Mouse (Mus musculus): ENCODE results near the gene Add3. TPM values are rescaled to one million over a fixed set of nuclear protein-coding genes. Genes with fewer than 3 reads are reported as not detected.

Add3 gene
- polyA plus RNA-seq, 2 experiments = 53.0 to 89.5 TPM

DNA sequence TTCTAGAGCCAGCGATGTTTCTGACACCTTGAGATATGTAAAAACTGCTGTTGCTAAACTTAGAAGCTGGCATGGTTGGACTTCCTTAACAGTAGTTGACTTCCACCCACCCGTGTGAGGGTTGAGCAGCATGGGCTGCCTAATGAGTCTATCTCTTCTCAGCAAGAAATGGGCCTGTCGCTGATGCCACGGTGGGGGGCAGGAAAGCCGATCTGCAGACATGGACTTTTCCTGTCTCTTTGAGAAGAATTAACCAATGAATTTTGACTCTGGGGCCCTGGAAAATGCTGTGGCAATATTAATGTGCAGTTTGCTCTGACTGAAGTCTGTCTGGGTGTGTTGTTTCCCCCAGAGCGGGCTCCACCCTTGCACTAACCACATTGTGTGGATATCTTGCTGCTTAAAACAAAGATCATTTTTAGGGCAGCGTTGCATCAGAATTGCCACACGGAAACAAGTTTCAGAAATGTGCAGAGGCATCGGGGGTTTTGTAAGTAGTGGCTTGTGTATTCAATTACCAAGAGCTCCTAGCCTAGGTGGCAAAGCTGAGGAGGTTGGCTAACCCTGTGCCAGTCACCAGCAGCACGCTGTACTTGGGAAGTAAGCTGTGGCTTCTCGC is 53.8 kb downstream of the Add3 start:
- no peak overlapping the region for H3K4me2 ChIP-seq (replicated peaks; ENCODE audit: low read depth, low read length, severe bottlenecking)
- no peaks in the 10 kb centered on the region for H3K27me3 ChIP-seq (ENCODE audit: control insufficient read depth, insufficient read depth, low read length)
- H3K4me1 ChIP-seq (ENCODE audit: control insufficient read depth, insufficient read depth, low read length) = peaks cover 20% of the 10 kb centered on the region
- no peaks in the 10 kb centered on the region for H3K36me3 ChIP-seq (ENCODE audit: control insufficient read depth, insufficient read depth, low read length)
- TF ChIP-seq POLR2A (IDR thresholded peaks at IDR 0.05; ENCODE audit: borderline replicate concordance, extremely low read depth, insufficient read depth, insufficient read length) = no peak
- no peak overlapping the region for H3K27ac ChIP-seq (replicated peaks; ENCODE audit: low read depth, low read length)
- DNase-seq (ENCODE audit: low spot score) (no peak), ATAC-seq (ENCODE audit: low FRiP score, low read depth) (no peak)
- WGBS = 69% methylated on average over 11 of the region's 11 CpGs
- no peak overlapping the region for H3K4me3 ChIP-seq (replicated peaks; ENCODE audit: low read length)
- H3K9me3 ChIP-seq (ENCODE audit: control insufficient read depth, low read length) = no peaks in the 10 kb centered on the region
- H3K9ac ChIP-seq (ENCODE audit: low read depth, low read length, severe bottlenecking) = no peak overlapping the region

- peaks cover 20% of the 10 kb centered on the region for H3K4me1 ChIP-seq (ENCODE audit: control insufficient read depth, insufficient read depth, low read length)
- no peak overlapping the region for H3K9ac ChIP-seq (ENCODE audit: low read depth, low read length, severe bottlenecking)
- no peaks in the 10 kb centered on the region for H3K36me3 ChIP-seq (ENCODE audit: control insufficient read depth, insufficient read depth, low read length)
- 75% methylated on average over 9 of the region's 9 CpGs for WGBS
- ATAC-seq (ENCODE audit: low FRiP score, low read depth) = no peak
- H3K27ac ChIP-seq (replicated peaks; ENCODE audit: low read depth, low read length) = no peak overlapping the region
- H3K4me2 ChIP-seq (replicated peaks; ENCODE audit: low read depth, low read length, severe bottlenecking) = no peak overlapping the region
- TF ChIP-seq POLR2A (IDR thresholded peaks at IDR 0.05; ENCODE audit: borderline replicate concordance, extremely low read depth, insufficient read depth, insufficient read length) = no peak
- no peaks in the 10 kb centered on the region for H3K9me3 ChIP-seq (ENCODE audit: control insufficient read depth, low read length)
- DNase-seq (ENCODE audit: low spot score) = no peak
- H3K27me3 ChIP-seq (ENCODE audit: control insufficient read depth, insufficient read depth, low read length) = no peaks in the 10 kb centered on the region
- H3K4me3 ChIP-seq (replicated peaks; ENCODE audit: low read length) = no peak overlapping the region
Observed at GRCm38 (mm10) chr19:53194751-53195520, 54.7 kb downstream of the Add3 start.

- ATAC-seq (ENCODE audit: low FRiP score, low read depth) = no peak
- DNase-seq (ENCODE audit: low spot score) = no peak
- WGBS = 95% methylated on average over 10 of the region's 10 CpGs
- H3K4me1 ChIP-seq (ENCODE audit: control insufficient read depth, insufficient read depth, low read length) = peaks cover 14% of the 10 kb centered on the region
- no peak overlapping the region for H3K4me3 ChIP-seq (replicated peaks; ENCODE audit: low read length)
- H3K9me3 ChIP-seq (ENCODE audit: control insufficient read depth, low read length) = no peaks in the 10 kb centered on the region
- no peak overlapping the region for H3K27ac ChIP-seq (replicated peaks; ENCODE audit: low read depth, low read length)
- no peak for TF ChIP-seq POLR2A (IDR thresholded peaks at IDR 0.05; ENCODE audit: borderline replicate concordance, extremely low read depth, insufficient read depth, insufficient read length)
- no peaks in the 10 kb centered on the region for H3K36me3 ChIP-seq (ENCODE audit: control insufficient read depth, insufficient read depth, low read length)
- no peak overlapping the region for H3K9ac ChIP-seq (ENCODE audit: low read depth, low read length, severe bottlenecking)
- H3K4me2 ChIP-seq (replicated peaks; ENCODE audit: low read depth, low read length, severe bottlenecking) = no peak overlapping the region
- no peaks in the 10 kb centered on the region for H3K27me3 ChIP-seq (ENCODE audit: control insufficient read depth, insufficient read depth, low read length)
Observed at GRCm38 (mm10) chr19:53196961-53197360, 56.7 kb downstream of the Add3 start.

DNA sequence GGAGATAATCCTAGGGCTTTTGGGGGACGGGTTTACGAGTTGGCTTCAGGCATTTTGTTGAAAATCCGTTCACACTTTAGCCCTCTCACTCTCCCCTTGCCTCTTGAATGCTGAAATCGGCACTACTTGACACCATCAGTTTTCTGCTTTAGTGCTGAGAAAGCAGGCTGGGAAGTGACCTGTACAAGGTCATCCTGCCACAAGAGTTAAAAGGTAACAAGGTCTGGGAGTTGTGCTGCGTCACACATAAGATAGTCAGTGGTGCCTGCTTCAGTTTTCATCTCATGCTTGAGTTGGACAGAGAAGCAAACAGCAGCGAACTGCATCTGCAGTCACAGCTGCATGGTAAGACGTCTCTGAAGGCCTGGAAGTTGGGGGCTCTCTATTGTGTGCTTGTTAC is 57.5 kb downstream of the Add3 start:
- no peak for DNase-seq (ENCODE audit: low spot score)
- 68% methylated on average over 7 of the region's 7 CpGs for WGBS

DNA sequence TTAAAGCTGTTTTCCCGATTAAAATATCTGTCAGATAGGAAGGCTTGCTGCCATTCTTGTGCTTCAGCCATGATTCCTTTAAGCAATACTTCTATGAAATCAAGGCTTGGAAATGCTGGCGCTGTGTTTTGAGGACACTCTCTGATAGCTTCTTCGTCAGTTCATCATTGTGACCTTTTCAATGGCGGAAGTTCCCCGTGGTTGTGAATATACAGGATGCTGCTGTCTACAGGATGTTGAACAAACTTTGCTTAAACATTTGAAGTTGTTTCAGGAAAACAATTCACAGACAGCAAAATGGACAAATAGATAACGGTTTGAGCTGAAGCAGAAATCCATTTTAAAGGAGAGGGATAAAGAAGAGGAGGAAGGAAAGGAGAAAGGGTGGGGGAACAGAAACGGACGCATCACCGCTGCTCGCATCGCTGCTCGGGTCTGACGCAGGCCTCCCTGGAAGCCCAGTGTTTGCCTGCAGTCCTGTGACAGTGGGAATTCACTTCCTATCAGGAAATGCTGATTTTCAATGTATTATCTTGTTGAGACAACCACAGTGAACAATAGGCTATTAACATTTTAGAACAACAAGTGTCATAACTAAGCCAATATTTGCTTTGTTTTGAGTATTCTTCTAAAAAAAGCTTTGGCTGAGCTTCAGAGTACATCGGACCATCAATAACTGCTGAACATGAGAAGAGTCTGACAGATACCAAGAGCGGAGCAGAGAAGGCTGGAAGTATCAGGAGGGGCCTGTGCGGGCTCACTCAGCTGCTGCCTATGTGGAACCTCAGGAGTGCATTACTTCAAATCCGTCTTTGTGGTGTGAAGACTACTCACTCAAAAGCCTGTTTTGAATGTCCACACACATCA is 58.7 kb downstream of the Add3 start:
- DNase-seq (ENCODE audit: low spot score) = no peak
- 92% methylated on average over 17 of the region's 17 CpGs for WGBS
- no peak for ATAC-seq (ENCODE audit: low FRiP score, low read depth)
- no peak overlapping the region for H3K4me2 ChIP-seq (replicated peaks; ENCODE audit: low read depth, low read length, severe bottlenecking)
- H3K4me3 ChIP-seq (replicated peaks; ENCODE audit: low read length) = no peak overlapping the region
- no peaks in the 10 kb centered on the region for H3K27me3 ChIP-seq (ENCODE audit: control insufficient read depth, insufficient read depth, low read length)
- TF ChIP-seq POLR2A (IDR thresholded peaks at IDR 0.05; ENCODE audit: borderline replicate concordance, extremely low read depth, insufficient read depth, insufficient read length) = no peak
- 0 out of 2 replicates have a peak overlapping the region, but pooled peaks have one; percentile 16 for H3K27ac ChIP-seq (replicated peaks; ENCODE audit: low read depth, low read length)
- no peaks in the 10 kb centered on the region for H3K9me3 ChIP-seq (ENCODE audit: control insufficient read depth, low read length)
- H3K9ac ChIP-seq (ENCODE audit: low read depth, low read length, severe bottlenecking) = no peak overlapping the region
- no peaks in the 10 kb centered on the region; the same call in 1 of the 2 replicates for H3K36me3 ChIP-seq (ENCODE audit: control insufficient read depth, insufficient read depth, low read length)
- H3K4me1 ChIP-seq (ENCODE audit: control insufficient read depth, insufficient read depth, low read length) = peaks cover 6% of the 10 kb centered on the region

More for the DNA sequence above, 57.5 kb downstream of the Add3 start:
- Histone ChIP-seq H3K4me3 (replicated peaks; ENCODE audit: low read length) (no peak overlapping the region), H3K4me2 (replicated peaks; ENCODE audit: low read depth, low read length, severe bottlenecking) (no peak overlapping the region), H3K36me3 (ENCODE audit: control insufficient read depth, insufficient read depth, low read length) (no peaks in the 10 kb centered on the region; the same call in 1 of the 2 replicates), H3K9ac (ENCODE audit: low read depth, low read length, severe bottlenecking) (no peak overlapping the region), H3K27me3 (ENCODE audit: control insufficient read depth, insufficient read depth, low read length) (no peaks in the 10 kb centered on the region), H3K4me1 (ENCODE audit: control insufficient read depth, insufficient read depth, low read length) (peaks cover 12% of the 10 kb centered on the region), H3K27ac (replicated peaks; ENCODE audit: low read depth, low read length) (no peak overlapping the region), H3K9me3 (ENCODE audit: control insufficient read depth, low read length) (no peaks in the 10 kb centered on the region)
- TF ChIP-seq POLR2A (IDR thresholded peaks at IDR 0.05; ENCODE audit: borderline replicate concordance, extremely low read depth, insufficient read depth, insufficient read length) = no peak
- ATAC-seq (ENCODE audit: low FRiP score, low read depth) = no peak
